Mouse (Mus musculus) cerebellum, adult 2 months (tissue): ENCODE results near the gene Manf.

Experiments
- CTCF ChIP-seq: fragments of 200-500 bp; IDR thresholded peaks from 2 replicates; pipeline ENCODE4 v1.5.1; 2011; ENCODE audit warnings: low read depth, mild to moderate bottlenecking, control low read depth, low read length, moderate library complexity, borderline replicate concordance; ENCODE audit not compliant: insufficient read depth
- POLR2A ChIP-seq: fragments of 200-500 bp; IDR thresholded peaks from 2 replicates; pipeline ENCODE4 v1.6.1; 2011; ENCODE audit warnings: low read length, control low read depth, borderline replicate concordance; ENCODE audit not compliant: insufficient read depth

DNA sequence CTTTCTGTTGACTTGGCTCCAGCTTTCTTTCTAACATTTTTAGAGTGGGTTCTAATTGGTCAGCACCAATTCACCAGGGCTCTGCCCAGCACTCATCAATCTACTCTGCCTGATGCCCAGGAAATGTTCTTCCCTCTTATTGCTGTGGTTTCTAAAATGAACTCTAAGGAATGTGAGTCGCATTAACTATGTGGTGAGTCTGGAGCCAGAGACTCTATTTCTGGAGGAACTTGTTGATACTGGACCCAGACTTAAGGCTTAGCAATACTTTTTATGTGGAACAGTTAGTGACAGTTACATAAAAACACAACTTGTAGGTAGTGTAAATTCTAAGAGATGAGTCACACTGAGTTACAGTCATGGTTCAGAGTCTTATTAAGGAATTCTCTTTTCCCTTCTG, 43.2 kb upstream of the Manf start:
- no peak for TF ChIP-seq POLR2A
- no peak for TF ChIP-seq CTCF
